Mouse (Mus musculus): ENCODE results near the gene Olfr1360.
"Not testable (repeated sequence)": the region's sequence is repeated elsewhere in the genome, so short reads cannot be mapped to it uniquely, and the experiment has no call there.

Olfr1360 gene

GRCm38 (mm10) chr13:21677305-21677704 is at the start of gene Olfr1360:
Gene Olfr1360 (minus strand): TSS chr13:21677405.
- DNase-seq (ENCODE audit: low spot score): no peak

- no peak for DNase-seq (ENCODE audit: low spot score)
Observed at GRCm38 (mm10) chr13:21722993-21723836, 46.0 kb upstream of the Olfr1360 start.

GRCm38 (mm10) chr13:21722373-21722925 is 45.2 kb upstream of the Olfr1360 start:
- DNase-seq (ENCODE audit: low spot score): no peak

GRCm38 (mm10) chr13:21721757-21722372 is 44.7 kb upstream of the Olfr1360 start, which contains the start of gene Hist1h2bm:
Gene Hist1h2bm (plus strand): TSS chr13:21722044.
- peak; percentile 53 for DNase-seq (ENCODE audit: low spot score)

- DNase-seq (ENCODE audit: low spot score): not testable (repeated sequence)
Observed at GRCm38 (mm10) chr13:21721107-21721756, 44.0 kb upstream of the Olfr1360 start.

- DNase-seq (ENCODE audit: low spot score): no peak
Observed at GRCm38 (mm10) chr13:21718381-21719080, 41.3 kb upstream of the Olfr1360 start.

GRCm38 (mm10) chr13:21717397-21718357 is 40.5 kb upstream of the Olfr1360 start, which contains the start of gene Hist1h3h:
Gene Hist1h3h (plus strand): TSS chr13:21717659.
- peak; percentile 79 for DNase-seq (ENCODE audit: low spot score)

GRCm38 (mm10) chr13:21716540-21717391 is 39.6 kb upstream of the Olfr1360 start:
- DNase-seq (ENCODE audit: low spot score): not testable (repeated sequence)

- DNase-seq (ENCODE audit: low spot score): peak; percentile 78
Observed at GRCm38 (mm10) chr13:21715864-21716539, 38.8 kb upstream of the Olfr1360 start, which contains the start of the genes Hist1h2bl and Hist1h2ai. Gene Hist1h2bl (minus strand): TSS chr13:21716143. Gene Hist1h2ai (plus strand): TSS chr13:21716422.

GRCm38 (mm10) chr13:21715131-21715863 is 38.1 kb upstream of the Olfr1360 start:
- no peak for DNase-seq (ENCODE audit: low spot score)

GRCm38 (mm10) chr13:21714725-21715124 is 37.5 kb upstream of the Olfr1360 start:
- peak; percentile 67 for DNase-seq (ENCODE audit: low spot score)

GRCm38 (mm10) chr13:21711698-21712097 is 34.5 kb upstream of the Olfr1360 start:
- DNase-seq (ENCODE audit: low spot score): no peak

- peak; percentile 88 for DNase-seq (ENCODE audit: low spot score)
Observed at GRCm38 (mm10) chr13:21710821-21711525, 33.8 kb upstream of the Olfr1360 start.

GRCm38 (mm10) chr13:21710031-21710711 is 33.0 kb upstream of the Olfr1360 start:
- peak; percentile 85 for DNase-seq (ENCODE audit: low spot score)

GRCm38 (mm10) chr13:21706669-21707068 is 29.5 kb upstream of the Olfr1360 start:
- no peak for DNase-seq (ENCODE audit: low spot score)

- DNase-seq (ENCODE audit: low spot score): no peak
Observed at GRCm38 (mm10) chr13:21697811-21698210, 20.6 kb upstream of the Olfr1360 start, which contains the start of gene Olfr1359. Gene Olfr1359 (plus strand): TSS chr13:21698111.

GRCm38 (mm10) chr13:21663286-21663685 is 13.9 kb downstream of the Olfr1360 start, which contains the start of gene Olfr1361:
Gene Olfr1361 (minus strand): TSS chr13:21663386.
- DNase-seq (ENCODE audit: low spot score): no peak
